Mouse (Mus musculus): ENCODE measurements around the gene Hnf4a. TPM values are rescaled to one million over a fixed set of nuclear protein-coding genes. Genes with fewer than 3 reads are reported as not detected.
A peak's percentile ranks its signal among the peaks of the same experiment; 100 is the strongest.

Gene Hnf4a
- polyA plus RNA-seq, 1 experiment from 2014 or later, result not detected

- Histone ChIP-seq H3K27ac (no peak overlapping the region), H3K4me1 (replicated peaks) (no peaks in the 10 kb centered on the region), H3K27me3 (peaks cover 56% of the 10 kb centered on the region), H3K4me3 (no peak overlapping the region), H3K9ac (no peak overlapping the region), H3K4me2 (no peak overlapping the region), H3K9me3 (replicated peaks) (no peaks in the 10 kb centered on the region), H3K36me3 (no peaks in the 10 kb centered on the region)
- WGBS, result 69% methylated on average over 4 of the region's 4 CpGs
- no peak for ATAC-seq (replicated peaks; ENCODE audit: insufficient number of reproducible peaks, insufficient read depth, low FRiP score, low read depth)
Measured at GRCm38 (mm10) chr2:163554425-163554982, 47.9 kb downstream of the Hnf4a start.

GRCm38 (mm10) chr2:163554996-163555395, 48.4 kb downstream of the Hnf4a start:
- Histone ChIP-seq H3K27me3 (peaks cover 52% of the 10 kb centered on the region), H3K4me3 (no peak overlapping the region), H3K9me3 (replicated peaks) (no peaks in the 10 kb centered on the region), H3K36me3 (no peaks in the 10 kb centered on the region), H3K4me2 (no peak overlapping the region), H3K27ac (no peak overlapping the region), H3K9ac (no peak overlapping the region), H3K4me1 (replicated peaks) (no peaks in the 10 kb centered on the region)
- no peak for ATAC-seq (replicated peaks; ENCODE audit: insufficient number of reproducible peaks, insufficient read depth, low FRiP score, low read depth)
- 55% methylated on average over 6 of the region's 6 CpGs for WGBS

- WGBS, result 19% methylated on average over 13 of the region's 13 CpGs
- peaks cover 53% of the 10 kb centered on the region for H3K27me3 ChIP-seq
- H3K4me2 ChIP-seq, result no peak overlapping the region
- ATAC-seq (replicated peaks; ENCODE audit: insufficient number of reproducible peaks, insufficient read depth, low FRiP score, low read depth), result no peak
- no peaks in the 10 kb centered on the region for H3K9me3 ChIP-seq (replicated peaks)
- no peak overlapping the region for H3K9ac ChIP-seq
- H3K4me3 ChIP-seq, result no peak overlapping the region
- no peaks in the 10 kb centered on the region for H3K4me1 ChIP-seq (replicated peaks)
- H3K36me3 ChIP-seq, result no peaks in the 10 kb centered on the region
- no peak overlapping the region for H3K27ac ChIP-seq
Measured at GRCm38 (mm10) chr2:163555417-163555816, 48.8 kb downstream of the Hnf4a start.

GRCm38 (mm10) chr2:163558548-163558947, 51.9 kb downstream of the Hnf4a start:
- Histone ChIP-seq H3K27me3 (peaks cover 64% of the 10 kb centered on the region), H3K36me3 (no peaks in the 10 kb centered on the region), H3K4me1 (replicated peaks) (no peaks in the 10 kb centered on the region), H3K4me3 (no peak overlapping the region), H3K27ac (no peak overlapping the region), H3K9me3 (replicated peaks) (no peaks in the 10 kb centered on the region), H3K4me2 (no peak overlapping the region), H3K9ac (no peak overlapping the region)
- no peak for ATAC-seq (replicated peaks; ENCODE audit: insufficient number of reproducible peaks, insufficient read depth, low FRiP score, low read depth)
- 81% methylated on average over 1 of the region's 1 CpGs for WGBS

- H3K4me2 ChIP-seq, result no peak overlapping the region
- no peak overlapping the region for H3K4me3 ChIP-seq
- H3K9ac ChIP-seq, result no peak overlapping the region
- no peaks in the 10 kb centered on the region for H3K36me3 ChIP-seq
- H3K4me1 ChIP-seq (replicated peaks), result no peaks in the 10 kb centered on the region
- peaks cover 67% of the 10 kb centered on the region for H3K27me3 ChIP-seq
- 14% methylated on average over 5 of the region's 5 CpGs for WGBS
- H3K9me3 ChIP-seq (replicated peaks), result no peaks in the 10 kb centered on the region
- no peak for ATAC-seq (replicated peaks; ENCODE audit: insufficient number of reproducible peaks, insufficient read depth, low FRiP score, low read depth)
- no peak overlapping the region for H3K27ac ChIP-seq
Measured at GRCm38 (mm10) chr2:163559236-163559635, 52.6 kb downstream of the Hnf4a start.

GRCm38 (mm10) chr2:163560247-163560646, 53.6 kb downstream of the Hnf4a start:
- H3K4me2 ChIP-seq, result no peak overlapping the region
- WGBS, result 76% methylated on average over 3 of the region's 3 CpGs
- no peak for ATAC-seq (replicated peaks; ENCODE audit: insufficient number of reproducible peaks, insufficient read depth, low FRiP score, low read depth)
- H3K36me3 ChIP-seq, result no peaks in the 10 kb centered on the region
- no peak overlapping the region for H3K4me3 ChIP-seq
- no peaks in the 10 kb centered on the region for H3K4me1 ChIP-seq (replicated peaks)
- no peak overlapping the region for H3K27ac ChIP-seq
- H3K27me3 ChIP-seq, result peaks cover 68% of the 10 kb centered on the region
- no peak overlapping the region for H3K9ac ChIP-seq
- no peaks in the 10 kb centered on the region for H3K9me3 ChIP-seq (replicated peaks)

- no peak for ATAC-seq (replicated peaks; ENCODE audit: insufficient number of reproducible peaks, insufficient read depth, low FRiP score, low read depth)
- H3K27me3 ChIP-seq, result peaks cover 65% of the 10 kb centered on the region
- H3K36me3 ChIP-seq, result no peaks in the 10 kb centered on the region
- H3K4me2 ChIP-seq, result no peak overlapping the region
- H3K9ac ChIP-seq, result no peak overlapping the region
- H3K4me1 ChIP-seq (replicated peaks), result no peaks in the 10 kb centered on the region
- H3K4me3 ChIP-seq, result no peak overlapping the region
- no peaks in the 10 kb centered on the region for H3K9me3 ChIP-seq (replicated peaks)
- H3K27ac ChIP-seq, result no peak overlapping the region
- WGBS, result 67% methylated on average over 13 of the region's 13 CpGs
Measured at GRCm38 (mm10) chr2:163561258-163561948, 54.8 kb downstream of the Hnf4a start.

- H3K4me2 ChIP-seq, result no peak overlapping the region
- H3K36me3 ChIP-seq, result no peaks in the 10 kb centered on the region
- H3K9ac ChIP-seq, result no peak overlapping the region
- H3K4me3 ChIP-seq, result no peak overlapping the region
- WGBS, result 14% methylated on average over 8 of the region's 8 CpGs
- H3K27me3 ChIP-seq, result peaks cover 52% of the 10 kb centered on the region
- no peaks in the 10 kb centered on the region for H3K9me3 ChIP-seq (replicated peaks)
- no peak for ATAC-seq (replicated peaks; ENCODE audit: insufficient number of reproducible peaks, insufficient read depth, low FRiP score, low read depth)
- H3K27ac ChIP-seq, result no peak overlapping the region
- H3K4me1 ChIP-seq (replicated peaks), result no peaks in the 10 kb centered on the region
Measured at GRCm38 (mm10) chr2:163564646-163565045, 58.0 kb downstream of the Hnf4a start.

- Histone ChIP-seq H3K9ac (no peak overlapping the region), H3K9me3 (replicated peaks) (no peaks in the 10 kb centered on the region), H3K36me3 (no peaks in the 10 kb centered on the region), H3K27ac (no peak overlapping the region), H3K4me3 (no peak overlapping the region), H3K4me2 (no peak overlapping the region), H3K4me1 (replicated peaks) (0 out of 2 replicates have a peak, but pooled peaks cover 4% of the 10 kb centered on the region), H3K27me3 (peaks cover 21% of the 10 kb centered on the region)
- ATAC-seq (replicated peaks; ENCODE audit: insufficient number of reproducible peaks, insufficient read depth, low FRiP score, low read depth), result no peak
- WGBS, result 74% methylated on average over 3 of the region's 3 CpGs
Measured at GRCm38 (mm10) chr2:163574321-163574720, 67.7 kb downstream of the Hnf4a start.

- no peak overlapping the region for H3K4me3 ChIP-seq
- H3K36me3 ChIP-seq, result no peaks in the 10 kb centered on the region
- 41% methylated on average over 11 of the region's 11 CpGs for WGBS
- H3K4me1 ChIP-seq (replicated peaks), result peaks cover 6% of the 10 kb centered on the region
- H3K9me3 ChIP-seq (replicated peaks), result no peaks in the 10 kb centered on the region
- H3K27me3 ChIP-seq, result peaks cover 18% of the 10 kb centered on the region
- H3K27ac ChIP-seq, result no peak overlapping the region
- H3K4me2 ChIP-seq, result peak overlapping the region; percentile 31
- no peak overlapping the region for H3K9ac ChIP-seq
- no peak for ATAC-seq (replicated peaks; ENCODE audit: insufficient number of reproducible peaks, insufficient read depth, low FRiP score, low read depth)
Measured at GRCm38 (mm10) chr2:163575248-163575647, 68.6 kb downstream of the Hnf4a start.

GRCm38 (mm10) chr2:163577986-163578385, 71.4 kb downstream of the Hnf4a start:
- 79% methylated on average over 2 of the region's 2 CpGs for WGBS
- Histone ChIP-seq H3K4me2 (no peak overlapping the region), H3K36me3 (no peaks in the 10 kb centered on the region), H3K4me3 (no peak overlapping the region), H3K9ac (no peak overlapping the region), H3K4me1 (replicated peaks) (peaks cover 8% of the 10 kb centered on the region), H3K27me3 (peaks cover 14% of the 10 kb centered on the region), H3K9me3 (replicated peaks) (no peaks in the 10 kb centered on the region), H3K27ac (no peak overlapping the region)
- no peak for ATAC-seq (replicated peaks; ENCODE audit: insufficient number of reproducible peaks, insufficient read depth, low FRiP score, low read depth)

All from heart, embryonic 15.5 days (tissue).